Mouse (Mus musculus): ENCODE data around the gene Sostdc1.

Gene Sostdc1

DNA sequence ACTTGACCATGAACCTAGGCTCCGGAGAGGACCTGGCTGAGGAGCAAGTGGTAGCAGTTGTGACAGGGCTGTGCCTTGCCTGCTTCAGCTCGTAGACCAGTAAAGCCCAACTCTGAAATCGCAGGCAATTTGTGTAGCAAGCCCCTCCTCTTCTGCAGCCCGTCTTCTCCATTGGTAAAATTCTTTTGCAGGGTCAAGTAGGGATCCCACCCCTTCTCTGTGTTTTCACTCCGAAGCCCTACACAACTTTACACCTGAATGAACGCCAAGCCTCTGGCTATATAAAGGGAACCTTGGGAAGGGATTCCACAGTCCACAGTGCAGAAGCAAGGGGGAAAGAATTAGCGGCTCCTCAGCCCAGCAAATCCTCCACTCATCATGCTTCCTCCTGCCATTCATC, at the start of gene Sostdc1:
Sostdc1 (plus strand) TSS at position 224 of the 400 bp plus-strand sequence.
- no peak for DNase-seq (ENCODE audit: low spot score)

DNA sequence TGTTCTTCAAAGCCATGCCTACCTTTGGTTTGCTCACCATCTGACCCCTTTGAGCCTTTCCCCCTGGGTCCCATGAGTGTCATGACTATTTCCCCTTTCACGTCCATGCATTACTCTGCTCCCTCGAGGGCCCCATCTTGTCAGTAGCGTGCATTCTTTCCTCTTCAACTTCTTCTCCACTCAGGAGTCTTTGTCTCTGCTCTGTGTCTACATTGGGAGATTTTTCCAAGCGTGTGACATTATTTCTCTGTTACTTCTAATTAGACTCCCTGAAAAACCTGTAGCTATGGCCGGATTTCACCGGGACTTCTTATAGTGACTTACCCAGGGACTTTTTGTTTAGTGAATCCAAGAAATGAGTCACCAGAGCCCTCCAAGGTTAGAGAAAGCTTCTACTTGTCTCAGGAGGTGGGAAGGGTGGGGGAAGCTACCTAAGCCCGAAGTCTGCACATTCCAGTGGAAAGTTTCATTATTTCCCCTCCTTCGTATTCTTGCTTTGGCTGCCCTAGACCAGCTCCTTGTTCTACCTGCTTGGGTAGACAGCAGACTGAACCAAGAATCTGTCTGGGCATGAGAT, 46.2 kb upstream of the Sostdc1 start:
- no peak for DNase-seq (ENCODE audit: low spot score)

DNA sequence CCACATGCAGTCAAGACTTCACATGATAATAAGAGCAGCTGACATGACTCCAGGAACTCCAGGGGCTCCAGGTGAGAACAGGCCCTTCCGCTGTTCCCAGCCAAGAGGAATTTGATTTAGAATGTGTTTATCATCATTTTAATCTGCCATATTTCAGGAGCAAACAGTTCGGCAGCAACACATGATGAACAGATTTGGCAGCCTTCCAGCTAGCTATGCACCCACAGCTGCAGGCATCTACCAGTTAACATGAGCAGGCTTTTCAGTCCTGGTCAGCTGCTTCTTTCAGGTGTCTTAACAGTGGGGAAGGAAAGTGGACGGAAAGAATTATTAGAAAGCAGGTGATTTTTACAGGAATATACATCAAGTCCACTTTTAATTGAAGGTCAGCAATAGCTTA, 39.1 kb upstream of the Sostdc1 start:
- no peak for DNase-seq (ENCODE audit: low spot score)

DNA sequence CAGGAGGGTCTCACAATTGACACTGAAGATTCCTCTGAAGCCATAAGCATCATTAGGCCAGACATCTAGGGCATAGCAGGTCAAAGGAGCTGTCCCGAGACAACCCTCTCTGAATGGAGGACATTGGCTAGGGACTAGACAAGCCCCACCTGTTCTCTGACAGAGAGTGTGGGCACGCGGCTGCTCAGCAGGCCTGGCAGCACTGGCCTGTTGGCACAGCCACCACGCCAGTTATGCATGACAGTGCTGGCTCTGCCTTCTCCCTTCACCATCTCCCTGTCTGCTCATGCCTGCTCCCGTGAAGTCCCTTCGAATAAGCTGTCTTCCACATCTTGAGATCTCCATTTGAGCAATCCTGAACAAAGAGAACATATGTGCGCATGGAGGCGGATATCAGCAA, 24.3 kb upstream of the Sostdc1 start:
- no peak for DNase-seq (ENCODE audit: low spot score)

DNA sequence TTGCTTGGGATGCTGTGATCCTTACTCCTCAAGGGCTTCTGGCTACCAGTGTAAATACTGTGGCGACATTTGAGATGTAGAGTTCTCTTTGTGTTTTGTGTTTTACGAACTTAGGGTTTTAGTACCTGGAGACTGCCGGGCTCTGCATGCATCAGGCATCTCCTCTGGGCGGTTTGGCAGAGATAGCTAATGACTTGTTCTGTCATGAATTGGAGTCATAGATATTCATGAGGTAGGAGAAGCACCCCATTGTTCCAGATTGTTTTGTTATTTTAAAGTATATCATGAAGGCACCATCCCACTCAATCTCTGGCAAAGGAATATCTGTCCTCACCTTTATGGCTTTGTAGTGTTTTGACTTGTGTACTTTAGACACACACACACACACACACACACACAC, 23.5 kb upstream of the Sostdc1 start:
- no peak for DNase-seq (ENCODE audit: low spot score)

DNA sequence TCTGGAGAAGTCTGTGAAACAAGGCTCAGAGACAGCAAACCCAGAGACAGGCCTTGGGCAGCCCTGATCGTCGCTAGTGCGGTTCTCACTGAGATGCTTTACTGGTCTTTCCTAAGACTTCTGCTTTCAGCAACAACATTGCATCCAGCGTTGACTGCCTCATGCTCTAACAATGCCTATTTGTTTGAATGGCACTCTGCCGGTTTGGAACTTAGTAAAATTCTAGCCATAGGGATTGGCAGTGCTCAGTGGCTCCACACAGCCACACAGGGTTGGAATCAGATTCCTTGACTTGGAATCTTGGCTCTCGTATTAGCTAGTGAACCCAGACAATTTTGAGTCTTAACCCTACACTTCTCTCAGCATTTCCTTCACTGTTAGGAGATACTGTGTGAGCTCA, 22.6 kb upstream of the Sostdc1 start:
- DNase-seq (ENCODE audit: low spot score): no peak

DNA sequence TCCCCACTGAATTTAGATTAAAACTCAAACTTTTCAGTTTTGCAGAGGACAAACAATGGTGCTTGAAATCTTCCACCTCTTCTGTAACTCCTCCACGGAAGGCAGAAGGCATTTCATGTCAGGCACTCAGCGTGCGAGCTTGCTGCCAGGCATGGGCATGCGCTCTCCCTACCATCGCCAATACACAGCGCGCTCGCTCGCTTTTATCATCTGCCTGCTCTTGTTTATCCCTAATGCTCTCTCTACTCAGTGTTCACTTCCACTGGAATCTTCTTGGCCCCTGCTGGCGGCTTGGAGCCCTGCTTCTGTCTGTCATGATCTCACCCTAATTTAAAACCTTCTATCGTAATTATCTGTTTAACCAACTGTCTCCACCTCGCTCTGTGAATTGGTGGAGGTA, 11.6 kb upstream of the Sostdc1 start:
- no peak for DNase-seq (ENCODE audit: low spot score)

DNA sequence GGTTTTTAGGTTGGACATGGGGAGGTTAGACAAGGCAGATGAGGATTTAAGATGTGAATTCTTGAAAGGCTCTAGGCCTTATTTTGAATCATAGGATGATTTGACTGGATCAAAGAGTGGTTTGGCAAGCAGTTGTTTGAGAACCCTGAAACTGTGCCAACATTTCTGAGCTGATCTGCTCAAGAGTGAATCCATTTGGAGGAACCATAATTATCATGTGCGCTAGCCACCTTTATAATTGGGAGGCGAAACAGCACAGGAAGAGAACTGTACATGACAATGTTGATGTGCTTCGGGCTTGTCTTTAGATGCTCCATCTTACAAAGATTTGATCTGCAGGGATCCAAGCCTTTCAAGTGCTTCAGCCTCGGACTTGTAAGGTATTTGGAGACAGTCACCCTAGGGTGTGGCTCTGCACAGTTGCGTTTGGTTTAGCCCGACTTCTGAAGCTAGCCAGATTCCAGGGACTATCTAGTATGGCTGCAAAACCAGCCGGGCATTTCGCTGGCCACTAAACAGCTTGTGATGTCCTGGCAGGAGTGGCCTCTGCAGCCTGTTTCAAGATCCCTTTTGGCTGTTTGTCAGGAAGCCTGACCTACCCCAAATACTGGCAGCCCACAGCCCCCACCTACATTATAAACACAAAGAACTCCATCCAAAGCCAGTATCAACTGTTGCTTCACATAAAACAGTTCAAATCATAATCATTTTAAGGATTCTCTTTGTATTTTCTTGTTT, 10.9 kb upstream of the Sostdc1 start:
- no peak for DNase-seq (ENCODE audit: low spot score)

DNA sequence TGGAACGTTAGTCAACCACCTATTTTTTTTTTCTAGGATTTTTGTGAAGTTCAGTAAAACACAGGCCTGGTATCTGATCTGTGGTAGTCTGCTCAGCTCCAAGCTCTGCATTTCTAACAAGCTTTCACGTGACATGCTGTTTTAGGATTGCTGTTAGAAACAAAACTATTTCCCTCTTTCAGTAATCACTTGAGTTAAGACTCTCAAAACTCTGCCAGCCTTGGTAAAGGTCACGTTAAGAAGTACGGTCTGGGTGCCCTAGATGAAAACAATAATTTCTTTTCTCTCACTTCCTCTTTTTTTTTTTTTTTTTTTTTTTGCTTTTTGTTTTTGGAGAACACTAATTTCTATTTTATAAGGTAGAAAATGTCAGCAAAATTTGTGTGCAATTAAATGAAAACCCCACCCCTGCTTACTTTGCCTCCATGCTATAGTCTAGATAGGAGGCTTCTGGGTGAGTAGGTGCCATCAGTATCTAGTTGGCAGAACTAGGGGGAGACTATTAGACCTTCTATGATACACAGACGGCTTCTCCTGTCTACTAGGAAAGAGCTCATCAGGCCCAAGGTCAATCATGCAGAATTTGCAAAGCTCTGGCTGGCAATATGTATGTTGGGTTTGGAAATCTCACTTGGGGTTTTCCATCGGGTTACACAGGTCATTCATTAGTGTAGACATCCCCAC, 5.1 kb upstream of the Sostdc1 start:
- no peak for DNase-seq (ENCODE audit: low spot score)

DNA sequence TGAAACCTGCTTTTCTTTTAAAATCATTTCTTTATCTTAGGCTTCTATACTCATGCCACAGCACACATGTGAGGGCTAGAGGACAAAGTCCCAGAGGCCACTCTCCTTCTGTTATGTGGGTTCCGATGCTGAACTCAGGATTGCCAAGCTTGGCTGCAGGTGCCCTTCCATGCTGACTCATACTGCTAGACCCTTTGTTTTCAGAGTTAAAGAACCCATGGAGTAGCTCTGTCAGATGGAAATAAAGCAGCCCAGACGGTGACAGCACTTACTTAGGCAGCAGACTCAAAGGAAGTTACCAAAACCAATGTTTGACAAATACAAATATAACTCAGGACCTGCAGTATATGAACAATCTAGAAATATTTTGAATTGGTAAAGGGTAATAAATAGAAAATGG, 924 bp upstream of the Sostdc1 start:
- no peak for DNase-seq (ENCODE audit: low spot score)

DNA sequence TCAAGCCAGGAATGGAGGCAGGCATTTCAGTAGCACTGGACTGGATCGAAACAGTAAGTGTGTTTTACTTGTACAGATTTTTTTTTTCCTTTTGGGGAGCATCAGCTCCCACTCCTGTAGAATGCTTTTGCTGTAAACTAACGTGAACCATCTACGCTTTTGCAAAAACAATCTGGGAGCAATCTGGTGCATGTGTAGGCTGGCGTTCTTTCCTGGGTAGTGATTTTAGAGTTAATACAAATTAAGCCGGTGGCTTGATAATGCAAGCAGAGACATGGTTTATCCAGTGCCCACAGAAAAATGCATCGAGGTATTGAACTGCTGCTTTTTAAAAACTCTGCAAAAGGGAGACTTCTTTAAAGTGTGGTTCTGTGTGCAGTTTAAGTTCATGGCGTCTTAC, 507 bp downstream of the Sostdc1 start:
- no peak for DNase-seq (ENCODE audit: low spot score)

DNA sequence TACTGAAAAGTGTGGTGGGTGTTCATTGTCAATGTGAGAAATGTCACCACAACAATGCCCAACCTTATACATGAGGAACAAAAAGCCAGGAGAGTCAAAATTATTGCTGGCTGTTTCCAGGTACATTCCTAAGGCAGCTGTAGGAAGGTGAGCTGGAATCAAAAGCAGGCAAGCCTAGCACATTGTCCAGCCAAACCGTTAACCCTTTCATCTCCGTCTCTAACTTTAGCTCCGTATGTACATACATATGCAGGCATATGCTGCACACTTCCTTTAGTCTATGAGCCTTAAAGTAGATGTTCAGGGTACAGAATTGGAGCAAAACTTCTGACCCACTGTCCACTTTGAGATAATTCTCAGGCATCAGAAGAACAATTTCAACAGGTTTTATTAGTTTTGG, 1.6 kb downstream of the Sostdc1 start:
- no peak for DNase-seq (ENCODE audit: low spot score)

DNA sequence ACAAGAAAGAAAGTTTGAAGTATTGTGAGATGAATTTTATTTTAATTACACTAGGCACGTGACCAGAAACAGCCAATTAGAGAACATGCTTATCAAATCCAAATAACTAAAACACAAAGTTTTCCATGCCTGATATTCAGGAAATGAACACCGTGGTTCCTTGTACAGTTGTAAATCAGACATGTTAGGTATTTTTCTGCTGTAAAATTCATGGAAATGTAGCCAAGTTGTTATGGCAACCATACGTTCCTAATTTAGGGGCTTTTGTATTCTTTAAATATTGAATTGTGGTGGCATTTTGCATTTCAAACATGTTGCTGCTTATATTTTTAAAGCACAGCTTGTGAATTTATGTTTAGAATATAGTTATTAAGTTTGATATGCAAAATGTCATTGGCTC, 2.1 kb downstream of the Sostdc1 start:
- no peak for DNase-seq (ENCODE audit: low spot score)

DNA sequence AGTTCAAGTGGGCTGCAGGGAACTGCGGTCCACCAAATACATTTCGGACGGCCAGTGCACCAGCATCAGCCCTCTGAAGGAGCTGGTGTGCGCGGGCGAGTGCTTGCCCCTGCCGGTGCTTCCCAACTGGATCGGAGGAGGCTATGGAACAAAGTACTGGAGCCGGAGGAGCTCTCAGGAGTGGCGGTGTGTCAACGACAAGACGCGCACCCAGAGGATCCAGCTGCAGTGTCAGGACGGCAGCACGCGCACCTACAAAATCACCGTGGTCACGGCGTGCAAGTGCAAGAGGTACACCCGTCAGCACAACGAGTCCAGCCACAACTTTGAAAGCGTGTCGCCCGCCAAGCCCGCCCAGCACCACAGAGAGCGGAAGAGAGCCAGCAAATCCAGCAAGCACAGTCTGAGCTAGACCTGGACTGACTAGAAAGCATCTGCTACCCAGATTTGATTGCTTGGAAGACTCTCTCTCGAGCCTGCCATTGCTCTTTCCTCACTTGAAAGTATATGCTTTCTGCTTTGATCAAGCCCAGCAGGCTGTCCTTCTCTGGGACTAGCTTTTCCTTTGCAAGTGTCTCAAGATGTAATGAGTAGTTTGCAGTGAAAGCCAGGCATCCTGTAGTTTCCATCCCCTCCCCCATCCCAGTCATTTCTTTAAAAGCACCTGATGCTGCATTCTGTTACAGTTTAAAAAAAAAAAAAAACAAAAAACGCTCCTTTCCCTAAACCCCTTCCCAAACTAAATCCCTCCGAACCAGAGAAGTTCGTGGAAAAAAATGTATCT, 3.3 kb downstream of the Sostdc1 start:
- DNase-seq (ENCODE audit: low spot score): peak; percentile 7

DNA sequence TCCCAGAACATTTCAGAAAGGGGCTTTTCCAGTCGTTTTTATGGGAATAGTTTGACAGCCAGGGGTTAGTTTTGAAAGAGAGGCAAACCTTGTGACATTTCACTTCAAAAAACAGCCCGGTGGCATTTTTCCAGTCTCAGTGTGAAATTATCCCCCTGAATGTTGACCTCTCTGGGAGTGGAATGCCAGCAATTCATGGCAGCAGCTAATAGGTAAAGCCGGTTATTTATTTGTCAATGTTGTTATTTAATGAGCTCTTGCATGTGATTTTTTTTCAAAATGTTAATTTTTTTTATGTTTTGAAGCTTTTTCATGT, 3.8 kb downstream of the Sostdc1 start:
- no peak for DNase-seq (ENCODE audit: low spot score)

DNA sequence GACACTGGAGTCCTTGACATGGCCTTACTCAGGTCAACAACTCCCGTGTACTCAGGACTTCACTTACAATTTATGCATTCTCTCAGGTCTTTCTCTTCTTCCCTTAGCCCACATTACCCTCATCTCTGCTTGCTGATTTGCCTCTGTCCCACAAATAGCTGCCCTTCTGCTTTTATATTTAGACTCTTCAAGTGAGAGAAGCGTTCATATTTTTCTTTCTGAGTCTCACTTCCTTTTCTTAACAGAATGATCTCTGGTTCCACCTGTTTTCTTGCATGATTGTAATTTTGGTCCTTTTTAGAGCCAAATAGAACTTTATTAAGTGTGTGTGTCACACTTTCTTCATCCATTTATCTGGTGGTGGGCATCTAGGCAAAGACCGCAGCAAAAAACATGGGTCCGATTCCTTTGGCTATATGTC, 12.2 kb downstream of the Sostdc1 start:
- DNase-seq (ENCODE audit: low spot score): no peak

DNA sequence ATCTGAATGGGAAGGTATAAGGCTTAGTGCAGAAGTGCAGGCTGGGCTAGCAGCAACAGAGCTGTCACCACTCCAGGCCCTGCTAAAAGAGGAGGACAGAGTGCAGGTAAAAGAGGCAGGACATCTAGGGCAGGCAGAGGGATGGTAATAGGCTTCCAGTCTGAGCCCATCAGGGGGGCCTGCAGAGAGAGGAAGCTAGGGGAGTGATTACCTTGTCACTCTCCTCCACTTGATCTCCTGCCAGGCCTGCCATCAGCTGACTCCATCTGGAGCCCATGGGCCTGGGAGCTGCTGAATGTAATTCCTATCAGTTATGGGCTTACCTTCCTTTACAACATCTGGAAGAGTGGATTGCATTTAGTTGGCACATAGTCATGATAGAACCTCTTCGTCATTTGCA, 18.7 kb downstream of the Sostdc1 start:
- DNase-seq (ENCODE audit: low spot score): no peak

DNA sequence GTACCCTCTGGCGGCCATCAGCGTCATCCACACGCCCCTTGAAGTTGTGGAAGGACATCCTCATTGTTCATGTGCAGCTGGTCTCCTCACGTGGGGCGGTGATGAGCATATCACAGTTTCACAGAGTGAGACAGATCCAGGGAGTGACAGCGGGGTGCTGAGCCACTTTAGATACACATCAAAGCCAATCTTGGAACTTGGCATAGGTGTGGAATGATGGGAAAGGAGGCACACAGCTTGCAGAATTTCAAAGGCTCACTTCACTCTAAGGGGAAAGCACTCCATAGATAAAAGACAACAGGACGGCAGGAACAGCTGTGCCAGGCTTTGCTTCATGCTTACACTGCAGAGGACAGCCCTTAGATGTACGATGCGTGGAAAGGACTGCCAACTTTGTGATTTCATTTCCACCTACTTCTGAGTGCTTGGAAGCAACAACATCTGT, 19.9 kb downstream of the Sostdc1 start:
- DNase-seq (ENCODE audit: low spot score): no peak

DNA sequence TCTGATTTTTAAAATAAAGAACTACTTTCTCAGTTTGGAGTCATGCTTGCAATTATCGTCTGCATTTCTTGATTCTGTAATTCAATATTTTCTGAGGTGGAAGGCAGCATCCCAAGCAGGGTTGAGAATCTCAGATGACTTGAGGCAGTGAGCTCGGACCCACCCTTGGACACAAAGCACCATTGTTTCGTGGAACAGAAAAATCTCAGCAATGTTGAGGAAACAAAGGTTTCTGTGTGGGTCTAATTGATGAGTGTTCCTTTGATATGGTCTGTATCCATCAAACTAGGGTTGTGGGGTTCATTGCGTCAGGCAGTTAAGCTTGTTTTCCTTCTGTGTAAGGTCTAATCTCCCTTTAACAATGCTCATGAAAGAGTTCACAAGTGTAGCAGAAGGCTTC, 30.2 kb downstream of the Sostdc1 start:
- no peak for DNase-seq (ENCODE audit: low spot score)

DNA sequence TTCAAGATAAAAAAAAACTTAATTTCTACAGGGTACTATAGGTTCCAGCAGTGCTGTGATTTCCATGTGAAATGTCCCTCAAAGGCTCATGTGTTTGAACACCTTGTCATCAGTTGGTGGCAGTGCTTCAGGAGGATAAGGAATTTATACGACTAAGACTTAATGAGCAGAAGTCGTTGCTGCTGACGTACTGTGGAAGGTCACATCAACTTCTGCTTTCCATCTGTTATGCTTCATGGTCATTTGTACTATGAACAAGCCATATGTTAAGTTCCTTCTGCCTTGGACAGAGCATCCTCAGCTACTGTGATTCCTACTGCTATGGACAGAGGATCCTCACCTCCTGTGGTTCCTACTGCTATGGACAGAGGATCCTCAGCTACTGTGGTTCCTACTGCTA, 46.1 kb downstream of the Sostdc1 start:
- no peak for DNase-seq (ENCODE audit: low spot score)

DNA sequence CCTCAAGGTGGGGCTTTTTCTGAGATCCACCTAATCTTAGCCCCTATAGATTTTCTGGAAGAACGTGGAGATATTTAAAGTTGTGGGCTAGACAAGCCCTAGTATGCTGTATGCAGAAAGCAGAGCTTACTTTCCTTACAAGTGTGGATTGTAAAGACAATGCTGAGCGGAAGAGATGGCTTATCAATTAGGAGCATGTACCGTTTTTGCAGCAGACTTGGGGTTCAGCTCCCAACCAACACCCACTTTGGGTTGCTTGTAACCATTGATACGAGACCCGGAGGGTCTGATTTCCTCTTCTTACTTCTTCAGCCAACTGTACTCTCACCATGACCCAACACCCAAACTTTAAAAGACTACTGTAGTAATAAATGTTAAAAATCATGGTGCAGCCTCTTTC, 46.8 kb downstream of the Sostdc1 start:
- no peak for DNase-seq (ENCODE audit: low spot score)

DNA sequence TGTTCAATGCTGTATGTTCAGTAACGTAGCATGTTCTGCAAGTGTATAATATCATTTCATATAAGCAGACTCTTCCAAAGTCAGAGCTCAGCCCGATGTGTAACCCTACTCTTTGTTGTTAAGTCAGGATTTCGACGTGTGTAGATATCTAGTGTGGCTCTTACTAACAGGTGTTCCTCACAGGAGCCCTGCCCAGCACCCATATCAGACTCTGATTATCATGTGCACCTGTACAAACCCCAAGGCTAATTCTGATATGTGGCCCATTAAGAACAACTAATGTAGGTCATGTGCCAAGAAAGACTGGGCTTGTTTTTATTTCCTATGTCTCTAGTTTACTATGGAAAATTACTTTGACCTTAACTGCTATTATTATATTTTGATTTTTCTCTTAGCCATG, 50.1 kb downstream of the Sostdc1 start:
- no peak for DNase-seq (ENCODE audit: low spot score)

All from ovary, postnatal 14 days (tissue).